Mouse (Mus musculus) left cerebral cortex, adult 2 months (tissue): ENCODE data around the gene Thegl. TPM values are rescaled to one million over a fixed set of nuclear protein-coding genes. Genes with fewer than 3 reads are reported as not detected.
A peak's percentile ranks its signal among the peaks of the same experiment; 100 is the strongest.

Experiments
- DNase-seq, 2 experiments: peaks; one replicate each; pipeline ENCODE4 v3.0.0; 2021 to 2022; ENCODE audit warnings: low spot score in 2 of 2, mixed read lengths in 1 of 2; ENCODE audit errors: extremely low spot score in 1 of 2
- H3K27ac ChIP-seq: fragments of 200-600 bp; 2 replicates; pipeline ENCODE4 v1.8.1; 2022
- H3K4me3 ChIP-seq: fragments of 200-600 bp; 2 replicates; pipeline ENCODE4 v1.8.1; 2022
- CTCF ChIP-seq: fragments of 200-600 bp; IDR thresholded peaks from 2 replicates; pipeline ENCODE4 v1.8.1; 2022; ENCODE audit warnings: antibody characterized with exemption, mild to moderate bottlenecking, moderate library complexity
- intact Hi-C: fragments of 180-260 bp; cut with DNase I; formaldehyde crosslinking; loops from one replicate; pipeline ENCODE4 v1.15.1; 2025
- total RNA-seq, 2 experiments: library from RNA; stranded (reverse); gene quantifications; 2 replicates each; pipeline ENCODE4 v1.2.3; 2021

Thegl gene
- total RNA-seq, 2 experiments from 2014 or later, result 0.47 to 0.57 TPM

DNA sequence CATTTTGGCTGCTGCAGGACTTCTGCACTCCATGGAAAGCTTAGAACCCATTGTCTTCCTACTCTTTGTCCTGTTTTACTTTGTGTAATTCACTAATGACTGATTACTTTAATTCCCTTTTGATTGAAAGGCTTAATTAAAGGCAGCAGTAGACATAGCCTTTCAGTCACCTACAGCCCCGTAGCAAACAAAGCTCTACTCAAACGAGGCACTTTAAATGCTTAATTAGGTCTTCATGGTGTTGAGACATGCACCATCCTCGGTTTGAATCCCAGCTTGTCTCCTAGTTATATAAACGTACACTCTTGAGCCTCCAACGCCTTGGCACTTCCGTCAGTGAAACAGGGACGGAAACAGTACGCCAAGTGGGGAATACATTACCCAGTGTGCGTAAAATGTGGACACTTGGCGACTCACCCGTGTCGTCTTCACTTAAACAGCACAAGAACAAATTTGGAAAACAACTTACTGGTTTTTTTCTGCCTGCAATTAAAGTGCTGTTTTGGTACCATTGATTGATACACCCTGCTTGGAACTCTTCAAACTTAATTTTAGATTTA is 41.1 kb downstream of the Thegl start:
- no peak for TF ChIP-seq CTCF
- Histone ChIP-seq H3K4me3 (no peak overlapping the region), H3K27ac (no peak overlapping the region)
- intact Hi-C loops, result no loop called here
- DNase-seq, result no peak

GRCm38 (mm10) chr5:77060363-77060762 is 44.5 kb downstream of the Thegl start:
- H3K27ac ChIP-seq, result no peak overlapping the region
- DNase-seq, result no peak
- intact Hi-C loops, result loop anchor here (2.0 kb wide), 1 partner anchor 62 kb away; no protein-coding TSS in a partner anchor
- TF ChIP-seq CTCF, result no peak
- no peak overlapping the region for H3K4me3 ChIP-seq

DNA sequence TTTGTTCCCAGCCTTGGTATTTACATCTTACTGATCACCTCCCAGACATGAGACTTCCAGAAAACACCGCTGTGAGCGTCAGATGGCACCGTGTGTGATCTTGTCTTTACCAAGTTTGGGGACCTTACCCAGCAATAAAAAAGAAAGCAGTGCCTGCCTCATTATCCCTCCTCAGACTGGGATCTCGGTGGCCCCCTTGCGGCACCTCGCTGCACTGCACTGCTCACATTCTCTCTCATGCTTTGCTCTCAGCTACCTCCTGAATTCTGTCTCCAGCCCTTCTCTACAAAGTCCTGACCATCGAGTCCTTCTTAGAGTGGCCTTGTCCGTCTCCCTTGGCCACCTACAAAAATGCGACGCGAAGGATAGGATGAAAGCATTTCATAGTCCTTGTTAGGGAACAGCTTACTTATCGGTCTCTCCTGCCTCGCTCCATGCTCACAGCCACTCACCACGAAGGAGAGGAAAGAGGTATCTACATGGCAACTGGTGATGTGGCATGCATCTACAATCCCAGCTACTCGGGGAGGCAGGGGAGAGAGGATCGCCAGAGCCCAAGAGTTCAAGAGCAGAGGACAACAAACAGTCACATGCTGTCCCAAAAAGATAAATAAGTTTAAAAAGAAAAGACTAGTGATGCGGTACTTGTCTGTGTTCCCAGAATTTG is 45.7 kb downstream of the Thegl start:
- TF ChIP-seq CTCF, result peak; percentile 90
- intact Hi-C loops, result loop anchor here (2.0 kb wide), 1 partner anchor 63 kb away; no protein-coding TSS in a partner anchor

GRCm38 (mm10) chr5:77067321-77067720 is 51.5 kb downstream of the Thegl start:
- no peak for TF ChIP-seq CTCF
- Histone ChIP-seq H3K4me3 (no peak overlapping the region), H3K27ac (no peak overlapping the region)
- no peak for DNase-seq
- intact Hi-C loops, result no loop called here

More for the DNA sequence above, 45.7 kb downstream of the Thegl start:
- no peak overlapping the region for H3K27ac ChIP-seq
- H3K4me3 ChIP-seq, result no peak overlapping the region
- peak; percentile 50 to 75 for DNase-seq

GRCm38 (mm10) chr5:77070987-77071386 is 55.2 kb downstream of the Thegl start:
- H3K4me3 ChIP-seq, result no peak overlapping the region
- no peak for DNase-seq
- no peak overlapping the region for H3K27ac ChIP-seq
- no peak; the same call in 1 of the 2 replicates for TF ChIP-seq CTCF
- intact Hi-C loops, result loop anchor here (5.0 kb wide), 2 partner anchors 101 to 146 kb away; no protein-coding TSS in a partner anchor

- DNase-seq, result no peak
- intact Hi-C loops, result loop anchor here (5.0 kb wide), 2 partner anchors 101 to 146 kb away; no protein-coding TSS in a partner anchor
- peak; percentile 53 for TF ChIP-seq CTCF
- no peak overlapping the region for H3K27ac ChIP-seq
- H3K4me3 ChIP-seq, result no peak overlapping the region
Observed at GRCm38 (mm10) chr5:77071626-77072025, 55.8 kb downstream of the Thegl start.

GRCm38 (mm10) chr5:77073794-77074193 is 58.0 kb downstream of the Thegl start:
- H3K4me3 ChIP-seq, result no peak overlapping the region
- no peak for TF ChIP-seq CTCF
- intact Hi-C loops, result loop anchor here (5.0 kb wide), 2 partner anchors 99 to 144 kb away; no protein-coding TSS in a partner anchor
- H3K27ac ChIP-seq, result no peak overlapping the region
- DNase-seq, result no peak

GRCm38 (mm10) chr5:77074914-77075313 is 59.1 kb downstream of the Thegl start:
- Histone ChIP-seq H3K27ac (no peak overlapping the region), H3K4me3 (no peak overlapping the region)
- no peak for TF ChIP-seq CTCF
- DNase-seq, result peak; percentile 46 to 66
- intact Hi-C loops, result loop anchor here (5.0 kb wide), 2 partner anchors 97 to 142 kb away; no protein-coding TSS in a partner anchor

DNA sequence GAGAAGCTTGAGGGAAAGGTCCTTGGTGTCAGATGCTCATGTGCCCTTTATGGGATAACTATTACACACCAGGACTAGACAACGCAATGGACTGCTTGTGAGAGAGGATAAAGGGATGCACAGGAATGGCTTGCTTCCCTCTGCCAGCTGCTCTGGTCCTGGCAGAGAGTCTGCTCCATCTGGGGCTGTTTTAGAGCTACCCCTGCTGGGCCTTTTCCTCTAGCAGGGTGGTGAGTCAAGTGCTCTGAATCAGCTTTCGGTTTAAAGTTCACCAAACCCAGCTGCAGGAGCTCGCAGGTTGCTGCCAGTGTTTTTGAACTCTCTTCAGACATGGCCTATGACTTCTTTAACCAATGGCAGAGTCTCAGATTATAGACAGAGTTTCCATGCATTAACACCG is 60.1 kb downstream of the Thegl start:
- TF ChIP-seq CTCF, result no peak
- intact Hi-C loops, result no loop called here
- H3K27ac ChIP-seq, result no peak overlapping the region
- DNase-seq, result no peak
- H3K4me3 ChIP-seq, result no peak overlapping the region

GRCm38 (mm10) chr5:77080761-77081160 is 64.9 kb downstream of the Thegl start:
- H3K4me3 ChIP-seq, result no peak overlapping the region
- TF ChIP-seq CTCF, result no peak
- no peak overlapping the region for H3K27ac ChIP-seq
- intact Hi-C loops, result no loop called here
- DNase-seq, result no peak

DNA sequence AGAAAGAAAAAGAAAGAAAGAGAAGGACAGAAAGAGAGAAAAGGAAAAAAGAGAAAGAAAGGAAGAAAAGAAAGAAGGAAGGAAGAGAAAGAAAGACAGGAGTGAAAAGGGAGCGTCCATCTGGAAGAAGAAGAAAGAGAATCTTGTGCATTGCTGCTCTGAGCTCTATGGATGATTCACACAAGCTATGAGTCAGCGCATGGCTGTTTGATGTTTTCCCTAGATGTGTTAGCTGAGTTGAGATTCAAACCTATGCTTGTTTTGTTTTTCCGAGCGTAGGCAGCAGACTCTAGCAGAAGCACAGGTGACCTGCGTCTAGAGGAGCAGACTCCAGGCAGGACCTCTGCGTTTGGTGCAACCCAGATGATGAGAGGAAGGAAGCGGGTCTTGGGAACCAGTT is 66.9 kb downstream of the Thegl start:
- intact Hi-C loops, result no loop called here
- no peak for TF ChIP-seq CTCF
- Histone ChIP-seq H3K27ac (0 out of 2 replicates have a peak overlapping the region, but pooled peaks have one; percentile 28), H3K4me3 (no peak overlapping the region)
- DNase-seq, result peak in 1 of 2 experiments; percentile 28

GRCm38 (mm10) chr5:77084418-77084817 is 68.6 kb downstream of the Thegl start:
- DNase-seq, result no peak
- no peak overlapping the region for H3K4me3 ChIP-seq
- TF ChIP-seq CTCF, result no peak
- intact Hi-C loops, result no loop called here
- H3K27ac ChIP-seq, result no peak overlapping the region
